Mouse (Mus musculus) neural tube, embryonic 15.5 days (tissue): ENCODE data around the gene Sema7a. TPM values are rescaled to one million over a fixed set of nuclear protein-coding genes. Genes with fewer than 3 reads are reported as not detected.

Source experiments
- ATAC-seq: fragments of 200-750 bp; cut with Nextera tagmentation; 2 replicates; pipeline ENCODE4 v1.8.0; 2017; ENCODE audit warnings: mild to moderate bottlenecking, moderate TSS enrichment, moderate library complexity; ENCODE audit not compliant: low FRiP score
- H3K27ac ChIP-seq: fragments of 300-500 bp; sonication (generic); replicated peaks from 2 replicates; pipeline ENCODE4 v1.5.1; 2015; ENCODE audit warnings: mild to moderate bottlenecking, inconsistent platforms
- H3K27me3 ChIP-seq: fragments of 300-500 bp; sonication (generic); replicated peaks from 2 replicates; pipeline ENCODE4 v1.6.1; 2015; ENCODE audit warnings: inconsistent platforms
- H3K36me3 ChIP-seq: fragments of 300-500 bp; sonication (generic); 2 replicates; pipeline ENCODE4 v1.6.1; 2015; ENCODE audit warnings: inconsistent platforms
- H3K4me1 ChIP-seq: fragments of 300-500 bp; sonication (generic); 2 replicates; pipeline ENCODE4 v1.6.1; 2015; ENCODE audit warnings: inconsistent platforms
- H3K4me2 ChIP-seq: fragments of 300-500 bp; sonication (generic); 2 replicates; pipeline ENCODE4 v1.6.1; 2015; ENCODE audit warnings: inconsistent platforms, mild to moderate bottlenecking, moderate library complexity
- H3K4me3 ChIP-seq: fragments of 300-500 bp; sonication (generic); replicated peaks from 2 replicates; pipeline ENCODE4 v1.5.1; 2015; ENCODE audit warnings: mild to moderate bottlenecking, inconsistent platforms
- H3K9ac ChIP-seq: fragments of 300-500 bp; sonication (generic); replicated peaks from 2 replicates; pipeline ENCODE4 v1.6.1; 2015; ENCODE audit warnings: mild to moderate bottlenecking, inconsistent platforms
- H3K9me3 ChIP-seq: fragments of 300-500 bp; sonication (generic); replicated peaks from 2 replicates; pipeline ENCODE4 v1.6.1; 2016; ENCODE audit warnings: inconsistent platforms
- WGBS: fragments of 180-500 bp; shearing (Covaris S2); methylation state at CpG from one replicate; pipeline ENCODE4 v1.1.7; 2015; ENCODE audit warnings: mixed read lengths; 5-methylcytosine and 5-hydroxymethylcytosine counted together
- polyA plus RNA-seq: library from polyadenylated mRNA; unstranded; fragments of >200 nt; fragmentation: Nextera tagmentation; extraction: Ambion mirVana; gene quantifications from 2 replicates; pipeline ENCODE4 v1.2.1, GENCODE M21; 2015

The Sema7a gene
- polyA plus RNA-seq, 1 experiment from 2014 or later = 2.9 TPM

DNA sequence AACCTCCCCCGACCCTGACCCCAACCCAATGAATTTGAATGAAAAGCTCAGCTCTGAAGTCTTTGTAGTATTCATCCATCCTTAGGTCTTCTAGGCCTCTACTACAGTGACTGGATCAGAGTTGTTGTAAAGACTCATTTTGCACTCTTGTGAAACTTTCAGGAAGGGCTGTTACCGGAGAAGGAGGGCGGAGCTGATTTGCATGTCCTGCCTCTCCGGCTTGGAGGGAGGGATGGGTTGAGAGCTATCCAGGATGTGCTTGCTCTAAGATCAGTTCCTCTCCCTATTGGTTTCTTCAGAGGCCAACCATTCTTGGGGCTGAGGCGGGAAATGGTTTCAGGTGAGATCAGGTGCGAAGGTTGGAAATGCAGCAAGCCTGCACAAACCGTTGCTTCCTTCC is 71.1 kb downstream of the Sema7a start:
- no peak overlapping the region for H3K4me2 ChIP-seq
- no peak for ATAC-seq
- no peak overlapping the region for H3K27ac ChIP-seq
- H3K4me3 ChIP-seq = no peak overlapping the region
- H3K36me3 ChIP-seq = no peaks in the 10 kb centered on the region
- 46% methylated on average over 7 of the region's 7 CpGs for WGBS
- no peak overlapping the region for H3K9ac ChIP-seq
- peaks cover 15% of the 10 kb centered on the region for H3K4me1 ChIP-seq
- no peaks in the 10 kb centered on the region for H3K9me3 ChIP-seq
- no peaks in the 10 kb centered on the region for H3K27me3 ChIP-seq

DNA sequence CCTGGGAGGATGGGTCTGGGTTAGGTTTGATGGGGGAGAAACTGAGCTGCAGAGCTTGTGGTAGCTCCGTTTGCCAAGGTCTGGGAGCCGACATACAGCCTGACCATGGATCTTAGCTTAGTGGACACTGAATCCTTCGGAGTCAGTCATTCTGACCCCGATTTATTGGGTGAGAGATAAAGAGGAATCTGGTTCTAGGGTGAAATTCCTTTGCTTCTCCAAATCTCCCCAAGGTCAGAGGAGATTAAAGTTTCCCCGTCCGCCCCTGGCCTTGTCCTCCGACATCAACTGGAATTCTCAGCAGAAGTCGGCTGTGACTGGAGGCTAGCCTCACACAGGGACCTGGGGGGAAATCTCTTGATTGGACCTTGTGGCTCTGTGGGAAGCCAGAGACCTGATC is 71.6 kb downstream of the Sema7a start:
- Histone ChIP-seq H3K9ac (no peak overlapping the region), H3K4me3 (no peak overlapping the region), H3K27ac (no peak overlapping the region), H3K36me3 (no peaks in the 10 kb centered on the region), H3K27me3 (no peaks in the 10 kb centered on the region), H3K9me3 (no peaks in the 10 kb centered on the region), H3K4me2 (no peak overlapping the region), H3K4me1 (peaks cover 15% of the 10 kb centered on the region)
- WGBS = 82% methylated on average over 8 of the region's 8 CpGs
- no peak for ATAC-seq

Other genes with a start within 250 kb of the Sema7a start
- 27.6 and 29.4 TPM in 2 replicates for gene Edc3, start 231.6 kb upstream of the Sema7a start, polyA plus RNA-seq
- 63.6 and 65.7 TPM in 2 replicates for gene Clk3, start 174.3 kb upstream of the Sema7a start, polyA plus RNA-seq
- 6.7 and 8.9 TPM in 2 replicates for gene Arid3b, start 103.3 kb upstream of the Sema7a start, polyA plus RNA-seq
- gene Ubl7, start 29.1 kb upstream of the Sema7a start, polyA plus RNA-seq = 158 and 175 TPM in 2 replicates
- gene Cyp11a1, start 66.3 kb downstream of the Sema7a start, polyA plus RNA-seq = 1.9 and 4.9 TPM in 2 replicates
- 20.6 and 21.5 TPM in 2 replicates for gene Stra6, start 123.7 kb downstream of the Sema7a start, polyA plus RNA-seq
- 0.13 and 0.15 TPM in 2 replicates for gene Ccdc33, start 178.7 kb downstream of the Sema7a start, polyA plus RNA-seq